Mouse (Mus musculus) spleen, adult 2 months (tissue): ENCODE results near the gene Myh7.

Experiments used
- CTCF ChIP-seq: fragments of 200-500 bp; IDR thresholded peaks from 2 replicates; pipeline ENCODE4 v1.5.1; 2011; ENCODE audit warnings: mild to moderate bottlenecking, inconsistent platforms; ENCODE audit not compliant: insufficient read depth, insufficient read length, insufficient replicate concordance; ENCODE audit errors: extremely low read depth
- POLR2A ChIP-seq: fragments of 200-500 bp; IDR thresholded peaks from 2 replicates; pipeline ENCODE4 v1.6.1; 2011; ENCODE audit warnings: low read depth, low read length, inconsistent platforms

- TF ChIP-seq CTCF (no peak), POLR2A (no peak)
Observed at GRCm38 (mm10) chr14:54935904-54936830, 58.3 kb downstream of the Myh7 start, which contains the start of gene Cmtm5.
